Mouse (Mus musculus): Measurements from ENCODE around the gene Atox1.
"Not testable (repeated sequence)": the region's sequence is repeated elsewhere in the genome, so short reads cannot be mapped to it uniquely, and the experiment has no call there.

DNA sequence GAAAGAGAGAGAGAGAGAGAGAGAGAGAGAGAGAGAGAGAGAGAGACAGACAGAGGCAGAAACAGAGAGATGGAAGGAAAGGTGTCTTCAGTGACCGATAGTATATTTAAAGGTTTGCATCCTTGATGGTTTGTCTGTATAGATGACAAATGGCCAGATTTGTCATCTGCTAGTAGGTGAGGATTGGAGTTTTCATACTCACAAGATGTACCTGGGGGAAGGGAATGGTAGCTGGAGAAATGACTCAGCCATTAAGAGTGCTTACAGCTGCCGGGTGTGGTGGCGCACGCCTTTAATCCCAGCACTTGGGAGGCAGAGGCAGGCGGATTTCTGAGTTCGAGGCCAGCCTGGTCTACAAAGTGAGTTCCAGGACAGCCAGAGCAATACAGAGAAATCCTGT is 45.3 kb downstream of the Atox1 start:
- TF ChIP-seq CTCF (IDR thresholded peaks at IDR 0.05; ENCODE audit: extremely low read depth, insufficient read length, insufficient replicate concordance, low read depth, low read length); POLR2A (IDR thresholded peaks at IDR 0.05; ENCODE audit: low read depth, low read length): not testable (repeated sequence)
